Mouse (Mus musculus): Measurements from ENCODE around the gene Tuft1.
"Not testable (repeated sequence)": the region's sequence is repeated elsewhere in the genome, so short reads cannot be mapped to it uniquely, and the experiment has no call there.

The Tuft1 gene

DNA sequence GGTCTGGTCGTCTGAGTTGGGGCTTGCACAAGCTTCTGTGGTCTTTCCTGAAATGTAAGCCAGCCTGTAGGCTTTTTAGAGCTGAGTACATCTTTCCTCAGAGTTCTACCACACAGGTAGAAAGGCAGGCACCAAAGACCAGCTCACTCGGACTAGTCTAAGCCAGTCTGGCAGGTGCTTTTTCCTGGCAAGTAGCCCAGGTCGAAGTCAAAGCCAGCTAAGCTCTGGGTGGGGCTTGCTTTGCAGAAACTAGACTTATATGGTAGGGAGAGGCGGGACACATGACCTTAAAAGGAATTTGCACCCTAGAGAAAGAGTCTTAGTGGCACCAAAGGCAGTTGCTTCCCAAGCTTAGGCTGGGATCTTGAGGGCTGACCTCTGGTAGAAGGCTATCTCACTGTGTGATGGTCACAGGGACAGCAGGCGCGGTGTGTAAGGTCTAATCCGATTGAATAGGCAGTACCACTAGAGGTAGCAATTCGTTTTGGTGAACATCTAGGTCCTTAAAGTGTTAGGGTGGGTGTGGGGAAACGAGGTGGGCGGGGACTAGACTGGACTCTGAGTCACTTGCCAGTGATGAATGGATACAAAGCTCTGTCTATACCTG lies 573 bp upstream of the Tuft1 start:
- peak; percentile 54 to 78 for DNase-seq

DNA sequence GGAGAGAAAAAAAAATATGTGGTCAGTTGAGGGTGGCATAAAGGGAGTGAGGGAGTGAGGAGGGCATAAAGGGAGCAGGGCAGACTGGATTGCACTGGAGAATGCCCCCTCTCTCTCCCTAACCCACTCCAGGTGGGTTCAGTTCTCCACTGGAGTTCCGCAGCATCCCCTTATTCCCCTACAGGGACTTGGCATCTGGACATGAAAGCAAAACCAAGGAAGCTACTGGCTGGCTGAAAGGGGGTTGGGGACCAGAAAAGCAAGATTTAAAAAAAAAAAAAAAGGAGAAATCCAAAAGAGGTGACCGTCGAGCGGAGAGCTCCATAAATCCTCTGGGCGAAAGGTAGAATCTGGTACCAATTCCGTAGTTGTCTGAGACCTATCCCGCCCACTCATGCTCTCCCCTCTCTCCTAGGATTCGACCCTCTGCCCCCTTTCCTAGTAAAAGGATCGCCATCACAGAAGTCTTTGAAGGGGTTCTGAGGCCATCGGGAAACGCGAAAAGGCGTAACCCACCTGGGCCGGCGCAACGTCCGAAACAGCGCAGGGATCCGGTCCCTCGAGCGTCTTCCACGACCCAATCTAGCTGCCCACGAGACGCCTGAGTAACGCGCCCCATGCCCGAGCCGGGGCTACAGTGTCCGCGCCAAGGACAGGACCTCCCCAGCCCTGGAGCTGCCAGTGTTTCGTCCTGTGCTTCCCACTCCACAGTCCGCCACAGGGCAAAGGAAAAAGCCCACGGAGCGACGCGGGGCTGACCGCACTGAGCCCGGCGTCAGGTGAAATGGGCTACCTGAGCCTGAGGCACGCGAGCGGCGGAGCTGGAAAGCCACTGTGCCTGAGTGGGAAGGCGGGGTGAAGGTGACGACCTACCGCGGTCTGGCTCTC lies 576 bp downstream of the Tuft1 start:
- DNase-seq, result not testable (repeated sequence)

DNA sequence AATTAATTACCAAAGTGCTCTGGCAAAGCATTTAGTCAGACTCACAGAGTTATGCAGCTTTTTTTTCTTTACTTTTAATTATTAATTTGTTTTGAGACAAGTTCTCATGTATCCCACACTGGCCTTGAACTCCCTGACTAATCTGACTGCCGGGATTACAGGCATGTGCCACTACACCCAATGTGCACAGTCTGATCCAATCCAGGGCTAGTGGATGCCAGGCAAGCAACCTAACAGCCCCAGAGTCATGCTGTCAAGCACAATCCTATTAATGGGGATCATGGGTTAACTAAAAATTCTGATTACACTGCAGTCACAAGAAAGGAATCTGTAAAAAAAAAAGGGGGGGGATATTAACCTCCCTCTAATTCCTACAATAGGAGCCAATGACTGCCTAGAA lies 4.7 kb downstream of the Tuft1 start:
- DNase-seq, result peak in 1 of 2 experiments; percentile 49

DNA sequence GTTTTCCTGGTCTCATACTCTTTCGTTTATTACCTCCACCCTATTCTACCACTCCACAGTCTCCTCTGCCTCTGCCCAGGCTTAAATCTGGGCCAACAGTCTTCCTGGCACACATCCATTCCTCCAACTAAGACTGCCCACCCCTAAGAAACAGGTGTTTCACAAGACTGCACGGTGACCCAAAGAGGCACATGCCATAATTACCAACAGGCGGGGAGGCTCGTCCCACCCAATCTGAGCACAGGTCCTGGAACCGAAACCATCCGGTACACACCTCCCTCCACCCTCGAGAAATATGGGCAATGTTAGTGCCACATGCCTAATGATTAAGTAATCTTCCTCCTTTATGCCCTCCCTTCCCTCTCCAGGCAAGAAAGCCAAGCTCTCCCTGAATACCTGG lies 8.3 kb downstream of the Tuft1 start:
- DNase-seq, result peak; percentile 18 to 52

GRCm38 (mm10) chr3:94648755-94649590 lies 9.7 kb downstream of the Tuft1 start:
- no peak for DNase-seq

DNA sequence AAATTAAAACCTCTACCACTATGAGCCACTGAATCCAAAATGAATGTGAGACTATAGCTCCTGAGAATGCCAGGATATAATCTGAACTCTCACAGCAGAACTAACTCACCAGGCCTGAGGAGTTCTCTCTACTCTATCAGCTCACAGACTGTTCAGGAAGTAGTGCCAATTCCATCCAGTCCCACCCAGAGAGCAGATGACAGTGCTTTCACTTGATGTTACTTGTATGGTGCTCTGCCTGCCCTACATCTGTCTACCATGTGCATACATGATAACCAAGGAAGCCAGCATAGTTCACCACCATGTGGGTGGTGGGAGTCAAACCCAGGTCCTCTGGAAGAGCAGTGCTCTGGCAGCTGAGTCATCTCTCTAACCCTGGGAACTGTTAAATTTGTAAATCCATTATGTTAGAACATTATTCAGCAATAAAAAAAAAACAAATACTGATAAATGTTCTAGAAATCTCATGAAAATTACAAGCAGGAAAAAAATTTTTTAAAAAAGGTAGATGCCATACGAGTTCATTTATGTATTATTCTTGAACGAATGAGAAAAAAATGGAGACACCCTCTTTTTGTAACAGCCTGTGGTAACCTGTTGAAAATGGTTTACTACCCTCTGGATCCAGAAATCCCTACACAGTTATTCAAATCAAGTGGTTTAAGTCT lies 16.0 kb downstream of the Tuft1 start, which contains the start of gene Gm10972:
Gene Gm10972, plus strand, starts transcription at position 618 of the 668 bp plus-strand sequence.
- not testable (repeated sequence) for DNase-seq

DNA sequence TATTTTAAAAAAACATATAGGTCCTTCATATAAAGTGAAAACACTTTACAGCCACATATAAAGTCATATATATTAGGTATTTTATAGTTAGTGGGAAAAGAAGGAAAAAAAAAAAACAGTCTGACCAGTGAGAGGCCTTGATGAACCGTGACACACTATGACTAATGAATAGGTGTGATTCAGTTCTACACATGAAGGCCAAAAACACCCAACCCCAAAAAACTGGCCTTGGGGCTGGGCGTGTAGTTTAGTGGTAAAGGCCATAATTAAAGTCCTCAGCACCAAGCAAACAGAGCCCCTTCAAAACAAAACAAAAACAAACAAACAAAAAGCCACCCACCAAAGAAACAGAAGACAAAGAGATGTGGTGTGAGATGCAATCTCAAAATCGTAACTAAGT lies 28.8 kb downstream of the Tuft1 start:
- no peak for DNase-seq

- DNase-seq, result no peak
These were observed 30.0 kb downstream of the Tuft1 start for GRCm38 (mm10) chr3:94628712-94629111.

DNA sequence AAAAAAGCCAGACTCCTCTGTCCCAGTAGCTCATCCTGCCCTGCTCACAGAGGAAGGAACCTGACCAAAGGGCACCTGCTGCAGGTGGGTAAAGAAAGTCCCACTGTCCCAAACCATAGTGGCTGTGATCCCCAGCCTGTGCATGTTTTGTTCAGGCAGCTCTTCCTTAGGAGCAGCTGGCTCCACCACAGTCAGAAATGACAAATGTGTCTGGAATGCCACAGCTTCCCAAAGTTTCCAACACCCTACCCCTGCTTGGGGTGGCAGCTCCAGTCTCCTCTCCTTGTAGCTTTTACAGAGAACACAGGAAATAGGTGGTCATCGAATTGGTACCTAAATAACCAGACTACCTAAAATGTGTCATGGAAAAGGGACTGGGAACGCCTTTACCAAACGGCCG lies 34.4 kb downstream of the Tuft1 start:
- DNase-seq, result no peak

DNA sequence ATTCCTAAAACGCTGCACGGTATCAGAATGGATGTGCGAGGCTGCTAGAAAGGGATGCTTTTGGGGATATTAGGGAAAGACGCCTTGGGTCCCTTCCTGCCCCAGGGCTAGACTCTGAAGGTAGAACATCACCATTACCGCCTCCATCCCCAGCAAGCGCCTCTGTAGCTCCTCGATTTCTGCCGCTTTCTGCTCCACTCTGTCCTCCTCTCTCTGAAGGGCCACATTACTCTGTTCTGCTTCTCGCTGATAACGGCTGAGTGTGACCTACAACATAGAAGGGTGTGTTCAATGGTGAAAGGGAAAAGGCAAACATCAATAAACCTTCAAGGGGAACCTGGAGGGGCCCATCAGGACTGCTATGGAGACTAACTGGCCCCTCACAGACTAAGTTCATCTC lies 36.1 kb downstream of the Tuft1 start:
- DNase-seq, result no peak

DNA sequence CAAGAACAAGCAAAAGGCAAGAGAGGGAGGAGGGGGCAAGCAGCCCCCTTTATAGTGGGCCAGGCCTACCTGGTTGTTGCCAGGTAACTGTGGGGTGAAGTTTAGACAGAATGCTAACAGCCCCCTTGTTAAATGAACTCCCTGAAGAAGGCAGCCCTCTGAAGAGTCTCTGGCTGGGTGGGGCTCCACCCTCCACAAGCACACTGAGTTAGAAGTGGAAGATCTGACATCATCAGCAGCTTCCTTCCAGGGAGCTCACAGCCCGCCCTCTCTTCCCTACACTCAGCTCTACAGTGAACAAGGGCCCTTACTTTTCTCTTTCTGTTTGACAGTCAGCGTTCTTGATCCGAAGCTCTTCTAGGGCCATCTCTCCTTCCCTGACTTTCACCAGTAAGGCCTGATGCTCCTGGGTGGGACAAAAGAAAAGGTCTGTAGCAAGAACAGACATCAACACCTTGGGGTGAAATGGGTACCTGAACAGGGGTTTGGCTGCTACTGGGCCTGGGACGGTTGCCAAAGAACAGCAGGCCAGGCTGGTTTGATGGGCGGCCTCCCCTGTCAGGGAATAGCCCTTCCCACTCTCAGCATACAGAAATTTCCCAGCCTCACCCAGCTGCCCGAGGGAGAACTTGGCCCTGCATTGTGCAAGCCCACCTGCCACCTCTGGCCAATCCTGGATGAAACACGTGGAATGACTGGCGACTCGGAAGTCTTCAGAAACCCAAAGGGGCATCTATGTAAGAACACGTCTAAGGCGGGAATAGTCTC lies 36.7 kb downstream of the Tuft1 start:
- DNase-seq, result no peak

DNA sequence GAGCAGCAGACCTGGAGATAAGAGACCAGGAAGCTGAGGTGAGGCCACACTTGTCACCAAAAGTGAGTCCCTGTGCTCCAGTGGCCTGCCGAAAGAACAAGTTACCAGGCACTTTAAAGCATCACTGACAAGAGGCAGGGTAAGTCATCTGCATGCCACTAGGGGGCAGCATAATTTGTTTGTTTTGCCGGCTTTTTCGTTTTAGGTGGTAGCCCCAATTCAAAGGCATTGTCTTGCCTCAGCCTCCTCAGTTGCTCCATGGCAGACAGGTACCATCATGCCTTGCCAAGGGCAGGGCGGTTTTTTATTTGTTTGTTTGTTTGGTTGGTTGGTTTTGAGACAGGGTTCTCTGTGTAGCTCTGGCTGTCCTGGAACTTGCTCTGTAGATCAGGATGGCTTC lies 42.0 kb downstream of the Tuft1 start:
- peak; percentile 49 to 50 for DNase-seq

DNA sequence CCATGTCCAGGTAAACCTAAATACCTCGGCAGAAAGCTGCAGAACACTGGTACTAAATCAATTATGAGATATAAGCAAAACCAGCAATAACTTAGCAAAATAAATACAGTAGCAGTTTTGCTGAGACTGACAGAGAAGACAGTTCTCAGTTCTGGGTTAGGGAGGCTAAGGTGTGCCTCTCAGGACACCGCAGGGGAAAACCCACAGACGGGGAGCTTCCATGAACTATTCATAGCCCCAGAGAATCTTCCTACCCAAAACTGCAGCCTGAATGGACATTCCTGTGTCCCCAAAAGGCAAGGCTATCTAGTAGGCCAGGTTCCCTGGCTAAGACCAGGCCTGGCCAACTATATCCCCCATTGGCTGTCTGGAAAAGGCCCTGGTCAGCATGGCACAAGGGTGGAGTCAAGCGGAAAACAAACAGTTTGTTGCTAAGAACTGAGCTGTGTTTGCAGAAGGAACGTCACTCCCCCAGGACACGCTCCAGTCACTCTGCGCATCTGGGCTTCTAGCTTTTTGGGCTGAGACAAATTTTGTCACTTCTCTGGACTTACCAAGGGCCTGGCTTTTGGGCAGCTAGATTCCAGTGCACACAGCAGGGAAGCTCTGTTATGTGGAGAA lies 45.3 kb downstream of the Tuft1 start:
- DNase-seq, result no peak

- no peak for DNase-seq
These were observed 46.4 kb downstream of the Tuft1 start for GRCm38 (mm10) chr3:94612274-94612673.

GRCm38 (mm10) chr3:94611834-94612233 lies 46.8 kb downstream of the Tuft1 start:
- no peak for DNase-seq

- no peak for DNase-seq
These were observed 47.3 kb downstream of the Tuft1 start for GRCm38 (mm10) chr3:94611343-94611742.

DNA sequence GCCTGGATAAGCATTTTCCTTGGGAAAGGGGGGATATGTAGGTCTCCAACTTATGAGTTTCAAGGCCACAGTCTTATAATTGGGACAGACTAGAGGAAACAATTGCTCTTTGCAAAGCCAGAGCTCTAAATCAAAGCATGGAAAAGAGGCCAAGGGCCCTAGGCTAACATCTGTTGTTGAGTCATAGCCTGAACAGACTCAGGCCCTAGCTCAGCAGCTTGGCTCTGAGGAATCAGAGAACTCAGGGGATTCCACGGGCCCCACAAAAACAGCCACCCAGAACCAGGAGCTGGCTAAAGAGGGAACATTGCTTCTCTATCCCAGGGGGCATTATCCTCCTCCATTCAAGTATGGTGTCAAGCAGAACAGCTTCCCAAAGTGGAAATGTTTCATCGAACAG lies 48.1 kb downstream of the Tuft1 start:
- DNase-seq, result no peak

DNA sequence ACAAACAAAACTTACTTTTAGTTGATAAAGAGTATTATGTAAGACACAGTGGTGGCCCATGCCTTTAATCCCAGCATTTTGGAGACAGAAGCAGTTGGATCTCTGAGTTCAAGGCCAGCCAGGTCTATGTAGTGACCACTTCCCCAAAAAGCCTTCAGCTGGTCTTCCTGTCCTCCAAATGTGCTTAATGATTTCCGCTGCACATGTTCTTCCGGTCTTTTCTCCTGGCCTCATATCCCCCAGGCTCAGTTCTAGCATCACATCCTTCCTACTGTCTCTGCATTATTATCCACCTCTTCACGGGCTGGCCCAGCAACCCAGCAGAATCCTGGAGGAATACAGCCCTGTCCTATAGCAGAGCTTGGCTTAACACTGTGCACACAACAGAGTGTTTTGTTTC lies 49.1 kb downstream of the Tuft1 start:
- no peak for DNase-seq

DNA sequence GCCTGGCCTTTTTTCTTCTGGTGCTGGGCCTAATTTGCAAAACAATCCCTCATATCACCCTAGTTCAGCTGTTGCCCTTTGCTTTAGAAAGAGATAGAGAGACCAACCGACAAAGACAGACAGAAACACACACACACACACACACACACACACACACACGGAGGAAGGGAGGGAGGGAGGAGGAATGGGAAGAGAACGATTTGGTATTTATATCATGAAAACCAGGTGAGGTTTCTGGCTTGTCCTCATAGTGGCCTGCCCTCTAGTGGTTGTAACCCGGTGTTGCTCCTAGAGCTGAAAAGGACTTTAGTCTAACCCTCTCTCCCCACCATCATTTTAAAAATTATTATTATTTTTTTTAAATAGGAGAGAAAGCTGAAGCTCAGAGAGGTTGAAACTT lies 56.7 kb downstream of the Tuft1 start:
- DNase-seq, result peak; percentile 65 to 82

DNA sequence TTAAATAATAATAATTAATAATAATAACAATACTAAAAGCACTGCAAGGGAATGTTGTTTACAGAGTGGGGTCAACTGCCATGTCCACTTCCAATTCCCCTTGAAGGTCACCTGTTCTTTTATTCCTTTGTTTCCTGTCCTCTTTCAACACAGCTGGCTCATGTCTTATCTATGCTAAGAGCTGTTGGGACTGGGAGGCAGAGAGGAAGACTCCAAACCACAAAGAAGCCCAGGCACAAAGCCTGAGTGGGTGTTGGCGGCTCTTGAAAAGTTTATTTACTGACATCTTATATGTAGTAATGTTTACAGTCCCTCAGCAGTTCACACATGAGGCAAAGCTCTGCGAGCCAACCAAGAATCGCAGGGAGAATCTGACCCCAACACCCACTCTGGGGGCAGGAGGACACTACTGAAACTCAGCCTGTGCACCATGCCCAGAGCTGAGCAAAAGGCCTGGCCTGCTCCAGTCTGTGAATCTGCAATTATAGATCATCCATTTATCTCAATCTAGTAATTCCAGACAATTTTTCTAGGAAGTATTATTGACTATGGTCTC lies 61.4 kb downstream of the Tuft1 start:
- DNase-seq, result no peak

GRCm38 (mm10) chr3:94595871-94596287 lies 62.8 kb downstream of the Tuft1 start:
- no peak for DNase-seq

Measured in kidney, postnatal 25 days (tissue).